Mouse (Mus musculus) megakaryocyte, embryonic 14.5 days (primary cell): ENCODE data around the gene Nfkb1.

ENCODE experiments used
- FLI1 ChIP-seq: IDR thresholded peaks from 2 replicates; pipeline ENCODE4 v1.6.1; 2012; ENCODE audit warnings: low read length, inconsistent platforms, mixed read lengths
- GATA1 ChIP-seq: IDR thresholded peaks from 3 replicates; pipeline ENCODE4 v1.6.1; 2012; ENCODE audit warnings: mixed read lengths, low read length, inconsistent platforms, borderline replicate concordance

- no peak for TF ChIP-seq GATA1
- no peak for TF ChIP-seq FLI1
These were observed 112.7 kb downstream of the Nfkb1 start for GRCm38 (mm10) chr3:135578588-135579140.
